10 mouse cellular contexts compared by ENCODE assay signal in the genomic region with DNA sequence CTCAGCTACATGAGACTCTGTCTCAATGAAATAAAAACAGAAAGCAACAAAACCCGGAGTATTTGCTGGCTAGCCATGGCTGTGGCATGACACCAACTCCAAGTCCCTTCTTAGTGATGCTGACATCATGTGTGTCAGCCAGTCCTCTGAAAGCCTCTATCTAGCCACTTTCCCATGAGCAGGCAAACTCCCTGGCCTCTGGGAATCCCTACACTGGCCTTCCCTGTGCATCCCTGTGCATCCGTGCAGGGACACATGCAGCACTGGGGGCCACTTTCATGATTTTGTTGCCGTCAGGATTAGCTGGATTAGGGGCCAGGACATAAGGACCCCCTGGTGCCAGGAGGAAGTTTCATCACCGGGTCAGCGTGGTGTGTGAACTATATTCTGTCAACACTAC. TPM values are rescaled to one million over a fixed set of nuclear protein-coding genes. Genes with fewer than 3 reads are reported as not detected.
A peak's percentile ranks its signal among the peaks of the same experiment; 100 is the strongest.
DNase-seq lines count a peak whose midpoint lies in the region; ATAC-seq lines count a peak whose summit lies in the region.
"Had no signal": no experiment of that assay in that cellular context is flagged by ENCODE, and none has a peak within 500 bp of the region (broad histone marks: within the 10 kb centered on the region; RNA-seq: fewer than 3 reads in every experiment).

No protein-coding gene starts in this region.

- H3K4me1 ChIP-seq in lung, embryonic 15.5 days = peaks cover 99% of the 10 kb centered on the region
- peaks cover 92% of the 10 kb centered on the region for H3K4me1 ChIP-seq in hindbrain, embryonic 12.5 days
- peaks cover 99% of the 10 kb centered on the region for H3K4me1 ChIP-seq in neural tube, embryonic 13.5 days (replicated peaks)
- H3K4me1 ChIP-seq in kidney, embryonic 15.5 days = peaks cover 96% of the 10 kb centered on the region

- 35% methylated on average over 5 of the region's 5 CpGs for WGBS in lung, embryonic 15.5 days
- 35% methylated on average over 5 of the region's 5 CpGs for WGBS in hindbrain, embryonic 12.5 days
- 25% methylated on average over 5 of the region's 5 CpGs for WGBS in neural tube, embryonic 13.5 days
- WGBS in kidney, embryonic 15.5 days = 79% methylated on average over 5 of the region's 5 CpGs

- no peaks in the 10 kb centered on the region for H3K9me3 ChIP-seq in lung, embryonic 15.5 days
- no peaks in the 10 kb centered on the region for H3K9me3 ChIP-seq in hindbrain, embryonic 12.5 days (replicated peaks)
- no peaks in the 10 kb centered on the region for H3K9me3 ChIP-seq in neural tube, embryonic 13.5 days
- no peaks in the 10 kb centered on the region for H3K9me3 ChIP-seq in kidney, embryonic 15.5 days (replicated peaks)

- no peaks in the 10 kb centered on the region for H3K27me3 ChIP-seq in lung, embryonic 15.5 days
- no peaks in the 10 kb centered on the region for H3K27me3 ChIP-seq in hindbrain, embryonic 12.5 days
- no peaks in the 10 kb centered on the region for H3K27me3 ChIP-seq in neural tube, embryonic 13.5 days
- no peaks in the 10 kb centered on the region for H3K27me3 ChIP-seq in kidney, embryonic 15.5 days

- no peak for ATAC-seq in lung, embryonic 15.5 days (ENCODE audit: borderline replicate concordance, extremely low read depth, low FRiP score, low TSS enrichment)
- no peak for ATAC-seq in hindbrain, embryonic 12.5 days (ENCODE audit: low FRiP score)
- no peak for ATAC-seq in neural tube, embryonic 13.5 days (ENCODE audit: low read depth)
- no peak for ATAC-seq in kidney, embryonic 15.5 days (replicated peaks; ENCODE audit: low FRiP score)
- no peak for ATAC-seq in megakaryocyte, adult 5-6 weeks (ENCODE audit: poor library complexity, severe bottlenecking)

- peak overlapping the region; percentile 6; the same call in 1 of the 2 replicates for H3K27ac ChIP-seq in lung, embryonic 15.5 days
- H3K27ac ChIP-seq in hindbrain, embryonic 12.5 days = peak overlapping the region; percentile 49; the same call in 1 of the 2 replicates
- peak overlapping the region; percentile 89 for H3K27ac ChIP-seq in neural tube, embryonic 13.5 days (replicated peaks)
- H3K27ac ChIP-seq in kidney, embryonic 15.5 days = no peak overlapping the region

- DNase-seq in lung, postnatal 25 days (ENCODE audit: low spot score) = no peak
- peak; percentile 64 to 69 for DNase-seq in cerebellum, postnatal 14 days
- DNase-seq in gastrocnemius, postnatal 36 days = no peak
- DNase-seq: kidney, postnatal 14 days; right cerebral cortex, adult 18-20 months had no signal

- no peak overlapping the region for H3K9ac ChIP-seq in lung, embryonic 15.5 days
- no peak overlapping the region for H3K9ac ChIP-seq in hindbrain, embryonic 12.5 days
- no peak overlapping the region for H3K9ac ChIP-seq in neural tube, embryonic 13.5 days
- H3K9ac ChIP-seq in kidney, embryonic 15.5 days = no peak overlapping the region

- 0 out of 2 replicates have a peak overlapping the region, but pooled peaks have one; percentile 11 for H3K4me2 ChIP-seq in lung, embryonic 15.5 days
- peak overlapping the region; percentile 27; the same call in 1 of the 2 replicates for H3K4me2 ChIP-seq in hindbrain, embryonic 12.5 days (replicated peaks)
- H3K4me2 ChIP-seq in neural tube, embryonic 13.5 days = peak overlapping the region; percentile 95
- H3K4me2 ChIP-seq in kidney, embryonic 15.5 days = no peak overlapping the region

- no peak overlapping the region for H3K4me3 ChIP-seq in lung, embryonic 15.5 days
- H3K4me3 ChIP-seq in hindbrain, embryonic 12.5 days = no peak overlapping the region
- H3K4me3 ChIP-seq in neural tube, embryonic 13.5 days = no peak overlapping the region
- no peak overlapping the region for H3K4me3 ChIP-seq in kidney, embryonic 15.5 days (replicated peaks)

- intact Hi-C loops in gastrocnemius, postnatal 36 days (cut with DNase I) = no loop called here

- H3K36me3 ChIP-seq in lung, embryonic 15.5 days = peaks cover 19% of the 10 kb centered on the region
- no peaks in the 10 kb centered on the region for H3K36me3 ChIP-seq in hindbrain, embryonic 12.5 days
- H3K36me3 ChIP-seq in neural tube, embryonic 13.5 days = peaks cover 5% of the 10 kb centered on the region; the same call in 1 of the 2 replicates
- peaks cover 10% of the 10 kb centered on the region; the same call in 1 of the 2 replicates for H3K36me3 ChIP-seq in kidney, embryonic 15.5 days

RNA-seq across cellular contexts. Expression of a gene that starts 20.0 kb away (rescaled TPM):
- polyA plus RNA-seq in lung, embryonic 15.5 days (2015; fragmentation: Nextera tagmentation; extraction: Ambion mirVana) = 34.8 and 36.8 TPM in 2 replicates
- polyA plus RNA-seq in hindbrain, embryonic 12.5 days (2016; fragmentation: Nextera tagmentation; extraction: Ambion mirVana) = 22.7 and 24.3 TPM in 2 replicates
- 19.2 and 22.1 TPM in 2 replicates for polyA plus RNA-seq in neural tube, embryonic 13.5 days (2015; fragmentation: Nextera tagmentation; extraction: Ambion mirVana)
- polyA plus RNA-seq in kidney, embryonic 15.5 days (2015; fragmentation: Nextera tagmentation; extraction: Ambion mirVana) = 15.8 and 17.3 TPM in 2 replicates
- 10 to 100 TPM in 1 of 2 experiments, 1 to 10 TPM in 1; 8.6 to 10.4 TPM for total RNA-seq in gastrocnemius, postnatal 36 days (2021)
- total RNA-seq in megakaryocyte, adult 5-6 weeks (2015) = 3.1 and 3.6 TPM in 2 replicates
- total RNA-seq in megakaryocyte, adult 5-6 weeks (2017) = 2.3 and 2.5 TPM in 2 replicates

RNA-seq across cellular contexts. Expression of a gene that starts 56.4 kb away (rescaled TPM):
- 25.2 and 28.7 TPM in 2 replicates for polyA plus RNA-seq in lung, embryonic 15.5 days (2015; fragmentation: Nextera tagmentation; extraction: Ambion mirVana)
- 20.4 and 23.0 TPM in 2 replicates for polyA plus RNA-seq in hindbrain, embryonic 12.5 days (2016; fragmentation: Nextera tagmentation; extraction: Ambion mirVana)
- 15.3 and 20.6 TPM in 2 replicates for polyA plus RNA-seq in neural tube, embryonic 13.5 days (2015; fragmentation: Nextera tagmentation; extraction: Ambion mirVana)
- 21.8 and 22.1 TPM in 2 replicates for polyA plus RNA-seq in kidney, embryonic 15.5 days (2015; fragmentation: Nextera tagmentation; extraction: Ambion mirVana)
- 1 to 10 TPM; 1.5 to 2.9 TPM for total RNA-seq in gastrocnemius, postnatal 36 days (2021)
- 5.9 and 9.6 TPM in 2 replicates for total RNA-seq in megakaryocyte, adult 5-6 weeks (2015)
- total RNA-seq in megakaryocyte, adult 5-6 weeks (2017) = 6.5 and 9.8 TPM in 2 replicates

Comparison
In these comparisons a context has a peak if more than half of its experiments do, and no peak if none do; other contexts are left out.
1. DNase-seq: peak in cerebellum, postnatal 14 days (2 of 2); none in lung, postnatal 25 days (single experiment) and gastrocnemius, postnatal 36 days (0 of 2).